Mouse (Mus musculus) midbrain, embryonic 11.5 days (tissue): ENCODE measurements at regions not wholly inside any gene's neighbourhood (a gene's known extent, or its start where the extent isn't known, plus 50 kb on each side); places are given as distances from the start of the nearest gene placed in this dataset.
A peak's percentile ranks its signal among the peaks of the same experiment; 100 is the strongest.

ENCODE experiments used
- ATAC-seq: fragments of 200-750 bp; cut with Nextera tagmentation; 2 replicates; pipeline ENCODE4 v1.8.0; 2017; ENCODE audit warnings: moderate TSS enrichment, moderate library complexity; ENCODE audit not compliant: low FRiP score
- DNase-seq: peaks from one replicate; pipeline ENCODE4 v3.0.0; 2015; ENCODE audit warnings: low spot score; ENCODE audit errors: missing footprints
- H3K27ac ChIP-seq: fragments of 300-500 bp; sonication (generic); 2 replicates; pipeline ENCODE4 v1.5.1; 2014; ENCODE audit warnings: low read depth, low read length
- H3K27me3 ChIP-seq: fragments of 300-500 bp; sonication (generic); 2 replicates; pipeline ENCODE4 v1.6.1; 2014; ENCODE audit warnings: mild to moderate bottlenecking, low read length, moderate library complexity, mixed read lengths; ENCODE audit not compliant: control insufficient read depth, insufficient read depth
- H3K36me3 ChIP-seq: fragments of 300-500 bp; sonication (generic); 2 replicates; pipeline ENCODE4 v1.6.1; 2014; ENCODE audit warnings: mild to moderate bottlenecking, low read length, moderate library complexity, mixed read lengths; ENCODE audit not compliant: control insufficient read depth, insufficient read depth
- H3K4me1 ChIP-seq: fragments of 300-500 bp; sonication (generic); 2 replicates; pipeline ENCODE4 v1.6.1; 2014; ENCODE audit warnings: low read length; ENCODE audit not compliant: control insufficient read depth, insufficient read depth
- H3K4me2 ChIP-seq: fragments of 300-500 bp; sonication (generic); 2 replicates; pipeline ENCODE4 v1.6.1; 2014; ENCODE audit warnings: mild to moderate bottlenecking, moderate library complexity
- H3K4me3 ChIP-seq: fragments of 300-500 bp; sonication (generic); 2 replicates; pipeline ENCODE4 v1.5.1; 2014; ENCODE audit warnings: low read depth, low read length
- H3K9ac ChIP-seq: fragments of 300-500 bp; sonication (generic); 2 replicates; pipeline ENCODE4 v1.6.1; 2014; ENCODE audit warnings: low read length
- H3K9me3 ChIP-seq: fragments of 300-500 bp; sonication (generic); 2 replicates; pipeline ENCODE4 v1.6.1; 2016; ENCODE audit warnings: low read length; ENCODE audit not compliant: control insufficient read depth
- WGBS: fragments of 180-500 bp; shearing (Covaris S2); extraction: QIAGEN DNeasy Blood & Tissue Kit; methylation state at CpG from one replicate; pipeline ENCODE4 v1.1.7; 2014; 5-methylcytosine and 5-hydroxymethylcytosine counted together

GRCm38 (mm10) chr4:125439856-125440255 lies 50.6 kb upstream of the Grik3 start:
- Histone ChIP-seq H3K27ac (no peak overlapping the region), H3K9me3 (no peaks in the 10 kb centered on the region), H3K4me3 (no peak overlapping the region), H3K4me1 (peaks cover 14% of the 10 kb centered on the region), H3K4me2 (no peak overlapping the region), H3K36me3 (no peaks in the 10 kb centered on the region), H3K9ac (no peak overlapping the region), H3K27me3 (no peaks in the 10 kb centered on the region)
- DNase-seq (peak; percentile 86), ATAC-seq (no peak)
- 5% methylated on average over 9 of the region's 9 CpGs for WGBS

GRCm38 (mm10) chr4:125437161-125437822 lies 53.2 kb upstream of the Grik3 start:
- no peaks in the 10 kb centered on the region for H3K36me3 ChIP-seq
- peaks cover 14% of the 10 kb centered on the region for H3K4me1 ChIP-seq
- 80% methylated on average over 13 of the region's 13 CpGs for WGBS
- DNase-seq (peak; percentile 71), ATAC-seq (no peak)
- no peak overlapping the region for H3K27ac ChIP-seq
- H3K4me2 ChIP-seq = no peak overlapping the region
- H3K27me3 ChIP-seq = no peaks in the 10 kb centered on the region
- no peak overlapping the region for H3K4me3 ChIP-seq
- no peak overlapping the region for H3K9ac ChIP-seq
- no peaks in the 10 kb centered on the region for H3K9me3 ChIP-seq

GRCm38 (mm10) chr4:125433511-125433910 lies 57.0 kb upstream of the Grik3 start:
- H3K9ac ChIP-seq = no peak overlapping the region
- no peak overlapping the region for H3K4me2 ChIP-seq
- no peaks in the 10 kb centered on the region for H3K36me3 ChIP-seq
- ATAC-seq = no peak
- H3K4me3 ChIP-seq = no peak overlapping the region
- no peaks in the 10 kb centered on the region for H3K27me3 ChIP-seq
- peak; percentile 64 for DNase-seq
- H3K9me3 ChIP-seq = no peaks in the 10 kb centered on the region
- H3K27ac ChIP-seq = no peak overlapping the region
- H3K4me1 ChIP-seq = peaks cover 2% of the 10 kb centered on the region; the same call in 1 of the 2 replicates
- 36% methylated on average over 3 of the region's 3 CpGs for WGBS

- no peak overlapping the region for H3K27ac ChIP-seq
- H3K36me3 ChIP-seq = no peaks in the 10 kb centered on the region
- ATAC-seq = no peak
- no peaks in the 10 kb centered on the region for H3K4me1 ChIP-seq
- no peaks in the 10 kb centered on the region for H3K27me3 ChIP-seq
- H3K4me3 ChIP-seq = no peak overlapping the region
- H3K4me2 ChIP-seq = no peak overlapping the region
- DNase-seq = no peak
- no peak overlapping the region for H3K9ac ChIP-seq
- no peaks in the 10 kb centered on the region for H3K9me3 ChIP-seq
These were observed 58.9 kb upstream of the Grik3 start for GRCm38 (mm10) chr4:125431648-125432047.

- 86% methylated on average over 4 of the region's 4 CpGs for WGBS
These were observed 59.7 kb upstream of the Grik3 start for GRCm38 (mm10) chr4:125430845-125431244.

GRCm38 (mm10) chr4:125428736-125429135 lies 61.8 kb upstream of the Grik3 start:
- ATAC-seq (no peak), DNase-seq (peak; percentile 47)
- Histone ChIP-seq H3K4me1 (no peaks in the 10 kb centered on the region), H3K9me3 (no peaks in the 10 kb centered on the region), H3K9ac (no peak overlapping the region), H3K27me3 (no peaks in the 10 kb centered on the region), H3K27ac (no peak overlapping the region), H3K4me2 (no peak overlapping the region), H3K4me3 (no peak overlapping the region), H3K36me3 (no peaks in the 10 kb centered on the region)
- 89% methylated on average over 14 of the region's 14 CpGs for WGBS

More at GRCm38 (mm10) chr4:125430845-125431244, 59.7 kb upstream of the Grik3 start:
- H3K36me3 ChIP-seq = no peaks in the 10 kb centered on the region
- no peak overlapping the region for H3K4me3 ChIP-seq
- H3K9me3 ChIP-seq = no peaks in the 10 kb centered on the region
- no peaks in the 10 kb centered on the region for H3K27me3 ChIP-seq
- H3K4me2 ChIP-seq = no peak overlapping the region
- no peaks in the 10 kb centered on the region for H3K4me1 ChIP-seq
- no peak overlapping the region for H3K27ac ChIP-seq
- DNase-seq = peak; percentile 10
- no peak for ATAC-seq
- H3K9ac ChIP-seq = no peak overlapping the region

- DNase-seq = peak; percentile 45
- Histone ChIP-seq H3K4me3 (no peak overlapping the region), H3K9ac (no peak overlapping the region), H3K4me1 (no peaks in the 10 kb centered on the region; the same call in 1 of the 2 replicates), H3K36me3 (no peaks in the 10 kb centered on the region), H3K4me2 (no peak overlapping the region), H3K27me3 (0 out of 2 replicates have a peak, but pooled peaks cover 2% of the 10 kb centered on the region), H3K9me3 (no peaks in the 10 kb centered on the region), H3K27ac (no peak overlapping the region)
- ATAC-seq = no peak
- 45% methylated on average over 5 of the region's 5 CpGs for WGBS
These were observed 69.8 kb upstream of the Grik3 start for GRCm38 (mm10) chr4:125420561-125421241.

- no peak overlapping the region for H3K27ac ChIP-seq
- 0 out of 2 replicates have a peak, but pooled peaks cover 2% of the 10 kb centered on the region for H3K27me3 ChIP-seq
- 43% methylated on average over 12 of the region's 12 CpGs for WGBS
- peak; percentile 78 for DNase-seq
- peaks cover 2% of the 10 kb centered on the region for H3K4me1 ChIP-seq
- no peaks in the 10 kb centered on the region for H3K9me3 ChIP-seq
- ATAC-seq = no peak
- H3K4me2 ChIP-seq = no peak overlapping the region
- no peak overlapping the region for H3K9ac ChIP-seq
- no peak overlapping the region for H3K4me3 ChIP-seq
- H3K36me3 ChIP-seq = no peaks in the 10 kb centered on the region
These were observed 70.8 kb upstream of the Grik3 start for GRCm38 (mm10) chr4:125419491-125420255.

- no peak for ATAC-seq
- H3K4me3 ChIP-seq = no peak overlapping the region
- no peak overlapping the region for H3K9ac ChIP-seq
- 19% methylated on average over 11 of the region's 11 CpGs for WGBS
- no peaks in the 10 kb centered on the region for H3K36me3 ChIP-seq
- peaks cover 7% of the 10 kb centered on the region; the same call in 1 of the 2 replicates for H3K27me3 ChIP-seq
- peaks cover 16% of the 10 kb centered on the region for H3K4me1 ChIP-seq
- no peak overlapping the region for H3K27ac ChIP-seq
- peak; percentile 82 for DNase-seq
- H3K4me2 ChIP-seq = no peak overlapping the region
- H3K9me3 ChIP-seq = no peaks in the 10 kb centered on the region
These were observed 75.2 kb upstream of the Grik3 start for GRCm38 (mm10) chr4:125415308-125415707.
